8 mouse cellular contexts compared by ENCODE assay signal in genomic region chr12:34528201-34529164, GRCm38 (mm10).
A peak's percentile ranks its signal among the peaks of the same experiment; 100 is the strongest.
DNase-seq lines count a peak whose midpoint lies in the region; ATAC-seq and TF ChIP-seq lines count a peak whose summit lies in the region.

No protein-coding gene starts in this region.

- peak overlapping the region; percentile 73 for H3K4me2 ChIP-seq in myocyte (ENCODE audit: low read depth)

- H3ac ChIP-seq in myocyte (ENCODE audit: control insufficient read depth, insufficient read length), result no peak overlapping the region

- TF ChIP-seq POLR2A in myocyte (IDR thresholded peaks at IDR 0.05; ENCODE audit: insufficient read length, low read depth), result no peak

- peak; percentile 61 to 69 for DNase-seq in right cerebral cortex, adult 2 months (ENCODE audit: low spot score in 2 of 2)
- no peak for DNase-seq in right cerebral cortex, postnatal 14 days
- peak; percentile 31 to 56 for DNase-seq in cerebellum, postnatal 36 days
- DNase-seq in heart, adult 8-10 months (ENCODE audit: low spot score), result peak; percentile 75
- DNase-seq in layer of hippocampus, postnatal 10 days (ENCODE audit: low spot score in 2 of 2), result peak; percentile 37 to 46
- no peak for DNase-seq in adrenal gland, adult 2 months

- ATAC-seq in inflammation-experienced regulatory T-cells, adult 6 months, result no peak

- H3K79me2 ChIP-seq in myocyte (ENCODE audit: control insufficient read depth, insufficient read depth), result no peaks in the 10 kb centered on the region

- H3K27me3 ChIP-seq in myocyte (ENCODE audit: control insufficient read depth, insufficient read depth, insufficient read length), result no peaks in the 10 kb centered on the region

- H3K36me3 ChIP-seq in myocyte (ENCODE audit: control insufficient read depth, insufficient read depth), result no peaks in the 10 kb centered on the region

- H3K4me3 ChIP-seq in myocyte, result peak overlapping the region; percentile 12

TF ChIP-seq in myocyte, 11 proteins besides CTCF, POLR2A, EP300 and RAD21:
- no peak for TF ChIP-seq USF1 (IDR thresholded peaks at IDR 0.05; ENCODE audit: low read depth)
- no peak for TF ChIP-seq SRF (IDR thresholded peaks at IDR 0.05; ENCODE audit: control insufficient read depth, insufficient read length, low read depth)
- no peak for TF ChIP-seq TCF3 (IDR thresholded peaks at IDR 0.05; ENCODE audit: insufficient read length, low read depth)
- TF ChIP-seq REST (IDR thresholded peaks at IDR 0.05; ENCODE audit: insufficient read depth, insufficient read length), result no peak
- TF ChIP-seq MAX (IDR thresholded peaks at IDR 0.05; ENCODE audit: low read depth), result no peak
- TF ChIP-seq MYOD1 (IDR thresholded peaks at IDR 0.05; ENCODE audit: control insufficient read depth in 1 of 3, insufficient read length in 2 of 3, low read depth in 2 of 3), result peak; percentile 21 to 55 (median 45)
- TF ChIP-seq CEBPB (IDR thresholded peaks at IDR 0.05; ENCODE audit: insufficient read depth, poor library complexity, severe bottlenecking), result no peak
- no peak for TF ChIP-seq TCF12 (IDR thresholded peaks at IDR 0.05; ENCODE audit: insufficient read depth, poor library complexity, severe bottlenecking)
- peak in 2 of 3 experiments; percentile 45 to 92 for TF ChIP-seq MYOG (IDR thresholded peaks at IDR 0.05; ENCODE audit: control insufficient read depth in 1 of 3, insufficient read depth in 1 of 3, insufficient read length in 2 of 3, low read depth in 2 of 3)
- no peak for TF ChIP-seq POLR2AphosphoS2 (IDR thresholded peaks at IDR 0.05; ENCODE audit: insufficient read length, low read depth)
- TF ChIP-seq E2F4 (IDR thresholded peaks at IDR 0.05; ENCODE audit: insufficient read depth), result no peak

Comparison
In these comparisons a context has a peak if more than half of its experiments do, and no peak if none do; other contexts are left out.
1. DNase-seq: peak in right cerebral cortex, adult 2 months (2 of 2), cerebellum, postnatal 36 days (2 of 2), heart, adult 8-10 months (single experiment) and layer of hippocampus, postnatal 10 days (2 of 2); none in right cerebral cortex, postnatal 14 days (single experiment) and adrenal gland, adult 2 months (single experiment).